Mouse (Mus musculus) MEL (cell line): ENCODE data around the gene Lmo2. TPM values are rescaled to one million over a fixed set of nuclear protein-coding genes. Genes with fewer than 3 reads are reported as not detected.

Experiments used
- DNase-seq: peaks from one replicate; pipeline ENCODE4 v3.0.0; 2011; ENCODE audit warnings: low read depth, low spot score
- H3K27ac ChIP-seq: 2 replicates; pipeline ENCODE4 v1.5.1; 2012; ENCODE audit warnings: low read depth, mild to moderate bottlenecking, control low read depth, low read length, moderate library complexity; ENCODE audit not compliant: control insufficient read depth
- H3K27me3 ChIP-seq, 2 experiments: fragments of 150-350 bp in 1 of 2; sonication (generic) in 1 of 2; 2 replicates each; pipeline ENCODE4 v1.6.1; 2012; ENCODE audit warnings: low read length in 2 of 2, mild to moderate bottlenecking in 2 of 2, improper control_type of control experiment in 1 of 2, moderate library complexity in 1 of 2; ENCODE audit not compliant: insufficient read depth in 2 of 2, control insufficient read depth in 1 of 2
- H3K36me3 ChIP-seq, 2 experiments: 2 replicates each; pipeline ENCODE4 v1.6.1; 2012 to 2014; ENCODE audit warnings: low read length in 2 of 2, improper control_type of control experiment in 1 of 2, inconsistent platforms in 1 of 2, mild to moderate bottlenecking in 1 of 2; ENCODE audit not compliant: insufficient read depth in 2 of 2, control insufficient read depth in 1 of 2
- H3K4me1 ChIP-seq, 2 experiments: fragments of 150-350 bp in 1 of 2; sonication (generic) in 1 of 2; 2 replicates each; pipeline ENCODE4 v1.6.1; 2012; ENCODE audit warnings: low read length in 2 of 2, improper control_type of control experiment in 1 of 2, mild to moderate bottlenecking in 1 of 2; ENCODE audit not compliant: insufficient read depth in 2 of 2, control insufficient read depth in 1 of 2
- H3K4me3 ChIP-seq, 2 experiments: fragments of 150-350 bp in 1 of 2; sonication (generic) in 1 of 2; 2 replicates each; pipeline ENCODE4 v1.5.1; 2012; ENCODE audit warnings: low read depth in 2 of 2, low read length in 2 of 2, mild to moderate bottlenecking in 2 of 2, moderate library complexity in 2 of 2, control low read depth in 1 of 2, improper control_type of control experiment in 1 of 2; ENCODE audit not compliant: control insufficient read depth in 1 of 2, insufficient read depth in 1 of 2
- H3K79me2 ChIP-seq: 2 replicates; pipeline ENCODE4 v1.6.1; 2012; ENCODE audit warnings: mild to moderate bottlenecking, low read length, moderate library complexity; ENCODE audit not compliant: control insufficient read depth, poor library complexity, insufficient read depth
- H3K9ac ChIP-seq: 2 replicates; pipeline ENCODE4 v1.6.1; 2012; ENCODE audit warnings: low read depth, mild to moderate bottlenecking, control low read depth, low read length, moderate library complexity; ENCODE audit not compliant: control insufficient read depth, poor library complexity, severe bottlenecking
- H3K9me3 ChIP-seq: fragments of 150-350 bp; sonication (generic); replicated peaks from 2 replicates; pipeline ENCODE4 v1.6.1; 2012; ENCODE audit warnings: mild to moderate bottlenecking, low read length, improper control_type of control experiment, moderate library complexity; ENCODE audit not compliant: insufficient read depth
- BHLHE40 ChIP-seq: IDR thresholded peaks from 2 replicates; pipeline ENCODE4 v1.6.1; 2012; ENCODE audit warnings: low read depth, mild to moderate bottlenecking, inconsistent platforms, low read length, improper control_type of control experiment, borderline replicate concordance
- CHD1 ChIP-seq: IDR thresholded peaks from 2 replicates; pipeline ENCODE4 v1.6.1; 2012; ENCODE audit warnings: low read depth, mild to moderate bottlenecking, inconsistent platforms, low read length, improper control_type of control experiment
- CHD2 ChIP-seq: IDR thresholded peaks from 2 replicates; pipeline ENCODE4 v1.6.1; 2011; ENCODE audit warnings: low read length, improper control_type of control experiment
- CTCF ChIP-seq, 3 experiments: IDR thresholded peaks in 2 of 3; conservative IDR thresholded peaks in 1 of 3; 2 replicates each; pipeline ENCODE4 v1.5.1; 2011 to 2012; ENCODE audit warnings: low read length in 3 of 3, low read depth in 2 of 3, mild to moderate bottlenecking in 2 of 3, improper control_type of control experiment in 1 of 3, inconsistent platforms in 1 of 3, mixed read lengths in 1 of 3, moderate library complexity in 1 of 3; ENCODE audit not compliant: control insufficient read depth in 1 of 3, insufficient read depth in 1 of 3, poor library complexity in 1 of 3, severe bottlenecking in 1 of 3
- ELF1 ChIP-seq: IDR thresholded peaks from 2 replicates; pipeline ENCODE4 v1.6.1; 2014; ENCODE audit warnings: low read depth, mild to moderate bottlenecking, inconsistent platforms, low read length, improper control_type of control experiment, moderate library complexity
- KAT2A ChIP-seq: conservative IDR thresholded peaks from 2 replicates; pipeline ENCODE4 v1.6.1; 2012; ENCODE audit warnings: low read depth, low read length, improper control_type of control experiment, inconsistent platforms
- MAX ChIP-seq: IDR thresholded peaks from 2 replicates; pipeline ENCODE4 v1.6.1; 2011; ENCODE audit warnings: low read length, improper control_type of control experiment
- MYC ChIP-seq: IDR thresholded peaks from 2 replicates; pipeline ENCODE4 v1.6.1; 2011; ENCODE audit warnings: low read depth, mild to moderate bottlenecking, low read length, improper control_type of control experiment, moderate library complexity
- NELFE ChIP-seq: IDR thresholded peaks from 2 replicates; pipeline ENCODE4 v1.6.1; 2011; ENCODE audit warnings: low read depth, low read length, improper control_type of control experiment
- POLR2AphosphoS5 ChIP-seq: IDR thresholded peaks from 2 replicates; pipeline ENCODE4 v1.6.1; 2012; ENCODE audit warnings: low read depth, borderline replicate concordance, mild to moderate bottlenecking, inconsistent platforms, low read length, moderate library complexity, mixed read lengths
- SIN3A ChIP-seq: IDR thresholded peaks from 2 replicates; pipeline ENCODE4 v1.6.1; 2012; ENCODE audit warnings: low read length, improper control_type of control experiment, inconsistent platforms
- TAL1 ChIP-seq: IDR thresholded peaks from 2 replicates; pipeline ENCODE4 v1.6.1; 2012; ENCODE audit warnings: mild to moderate bottlenecking, inconsistent platforms, low read length, moderate library complexity, mixed read lengths
- TBP ChIP-seq: IDR thresholded peaks from 2 replicates; pipeline ENCODE4 v1.8.0; 2011; ENCODE audit warnings: low read depth, low read length, improper control_type of control experiment
- USF1 ChIP-seq: IDR thresholded peaks from 2 replicates; pipeline ENCODE4 v1.6.1; 2014; ENCODE audit warnings: low read depth, mild to moderate bottlenecking, inconsistent platforms, low read length, improper control_type of control experiment, moderate library complexity
- USF2 ChIP-seq, 2 experiments: IDR thresholded peaks; 2 replicates each; pipeline ENCODE4 v1.6.1; 2011 to 2012; ENCODE audit warnings: improper control_type of control experiment in 2 of 2, low read length in 2 of 2, borderline replicate concordance in 1 of 2, inconsistent platforms in 1 of 2, low read depth in 1 of 2, mild to moderate bottlenecking in 1 of 2; ENCODE audit not compliant: insufficient read depth in 1 of 2
- ZC3H11A ChIP-seq: IDR thresholded peaks from 2 replicates; pipeline ENCODE4 v1.6.1; 2012; ENCODE audit warnings: low read depth, mild to moderate bottlenecking, inconsistent platforms, low read length, improper control_type of control experiment
- ZNF384 ChIP-seq: IDR thresholded peaks from 2 replicates; pipeline ENCODE4 v1.6.1; 2012; ENCODE audit warnings: low read depth, mild to moderate bottlenecking, inconsistent platforms, low read length, improper control_type of control experiment
- polyA plus RNA-seq, 2 experiments: library from polyadenylated mRNA; stranded (reverse) in 1 of 2; unstranded in 1 of 2; fragments of >175 nt in 1 of 2; fragments of >200 nt in 1 of 2; gene quantifications; 2 replicates each; pipeline versions ENCODE4 v1.2.1 to v1.2.4; 2012; ENCODE audit warnings: low replicate concordance in 2 of 2, low read depth in 1 of 2; ENCODE audit not compliant: insufficient read length in 2 of 2, insufficient read depth in 1 of 2, missing spikeins in 1 of 2
- total RNA-seq: library from RNA; depleted of rRNA; stranded (reverse); fragments of 300-350 nt; gene quantifications from 2 replicates; pipeline ENCODE4 v1.2.3, GENCODE M21; 2012

Gene Lmo2
- total and polyA plus RNA-seq, 3 experiments = 96.2 to 278 (median 184) TPM

- peaks cover 0 to 15% of the 10 kb centered on the region in 2 experiments; a peak in 2 of 4 replicates for H3K36me3 ChIP-seq
- peaks cover 10 to 13% of the 10 kb centered on the region in 2 experiments for H3K4me1 ChIP-seq
- no peak overlapping the region for H3K9ac ChIP-seq
- H3K9me3 ChIP-seq = no peaks in the 10 kb centered on the region
- no peak for DNase-seq
- H3K79me2 ChIP-seq = no peaks in the 10 kb centered on the region
- H3K27me3 ChIP-seq = no peaks in the 10 kb centered on the region
- no peak for TF ChIP-seq TAL1
- no peak for TF ChIP-seq ELF1
- no peak overlapping the region for H3K27ac ChIP-seq
- no peak overlapping the region for H3K4me3 ChIP-seq
Measured at GRCm38 (mm10) chr2:103917375-103917774, 40.4 kb upstream of the Lmo2 start.

- H3K27ac ChIP-seq = no peak overlapping the region
- peaks cover 10 to 13% of the 10 kb centered on the region in 2 experiments for H3K4me1 ChIP-seq
- DNase-seq = no peak
- H3K4me3 ChIP-seq = no peak overlapping the region
- no peak for TF ChIP-seq TAL1
- no peak for TF ChIP-seq KAT2A
- TF ChIP-seq BHLHE40 = no peak
- TF ChIP-seq CTCF (IDR thresholded peaks at IDR 0.05 in 2 of 3, conservative IDR thresholded peaks at IDR 0.05 in 1 of 3; ENCODE audit: control insufficient read depth in 1 of 3, insufficient read depth in 1 of 3, low read depth in 2 of 3, low read length in 3 of 3, poor library complexity in 1 of 3, severe bottlenecking in 1 of 3) = no peak
- no peak for TF ChIP-seq USF2 (IDR thresholded peaks at IDR 0.05; ENCODE audit: borderline replicate concordance in 1 of 2, insufficient read depth in 1 of 2, low read depth in 1 of 2, low read length in 2 of 2)
- no peak for TF ChIP-seq POLR2AphosphoS5
- no peak for TF ChIP-seq SIN3A
- TF ChIP-seq NELFE = no peak
- no peak for TF ChIP-seq MAX
- TF ChIP-seq ZNF384 = no peak
- TF ChIP-seq CHD2 = no peak
- TF ChIP-seq ZC3H11A = no peak
- TF ChIP-seq MYC = no peak
- TF ChIP-seq USF1 = no peak
- no peak for TF ChIP-seq CHD1
- no peak for TF ChIP-seq TBP
- TF ChIP-seq, all 39 proteins: peak for 0
- H3K79me2 ChIP-seq = no peaks in the 10 kb centered on the region
- no peaks in the 10 kb centered on the region for H3K27me3 ChIP-seq
- H3K9ac ChIP-seq = no peak overlapping the region
- peaks cover 0 to 15% of the 10 kb centered on the region in 2 experiments; a peak in 2 of 4 replicates for H3K36me3 ChIP-seq
- H3K9me3 ChIP-seq = no peaks in the 10 kb centered on the region
Measured at GRCm38 (mm10) chr2:103918375-103918774, 39.4 kb upstream of the Lmo2 start.
